Mouse (Mus musculus) C2C12 (cell line): Measurements from ENCODE around the gene Olfr201. TPM values are rescaled to one million over a fixed set of nuclear protein-coding genes. Genes with fewer than 3 reads are reported as not detected.
"Not testable (repeated sequence)": the region's sequence is repeated elsewhere in the genome, so short reads cannot be mapped to it uniquely, and the experiment has no call there.

ENCODE experiments used
- H3K27me3 ChIP-seq: one replicate; pipeline ENCODE4 v1.6.1; 2011; ENCODE audit not compliant: control insufficient read depth, insufficient read depth, insufficient read length
- H3K36me3 ChIP-seq: one replicate; pipeline ENCODE4 v1.6.1; 2011; ENCODE audit not compliant: control insufficient read depth, insufficient read depth
- H3K4me3 ChIP-seq: one replicate; pipeline ENCODE4 v1.5.1; 2011; ENCODE audit warnings: mild to moderate bottlenecking, control low read depth; ENCODE audit not compliant: poor library complexity, insufficient read depth, severe bottlenecking
- H3K79me2 ChIP-seq: one replicate; pipeline ENCODE4 v1.6.1; 2011; ENCODE audit not compliant: control insufficient read depth, insufficient read depth
- H3K79me3 ChIP-seq: one replicate; pipeline ENCODE4 v1.6.1; 2011; ENCODE audit warnings: low read depth, control low read depth
- H3ac ChIP-seq: one replicate; pipeline ENCODE3; 2011; ENCODE audit warnings: low read depth; ENCODE audit not compliant: control insufficient read depth, insufficient read length
- CEBPB ChIP-seq: IDR thresholded peaks from one replicate; pipeline ENCODE4 v1.6.1; 2011; ENCODE audit warnings: low read depth, mild to moderate bottlenecking, control low read depth, moderate library complexity
- CTCF ChIP-seq: IDR thresholded peaks from one replicate; pipeline ENCODE4 v1.5.1; 2011; ENCODE audit not compliant: control insufficient read depth, insufficient read depth, insufficient read length
- FOSL1 ChIP-seq: IDR thresholded peaks from one replicate; pipeline ENCODE4 v1.8.0; 2011; ENCODE audit warnings: mild to moderate bottlenecking, low read length; ENCODE audit not compliant: poor library complexity, insufficient read depth, severe bottlenecking
- MAX ChIP-seq: IDR thresholded peaks from one replicate; pipeline ENCODE4 v1.6.1; 2011; ENCODE audit warnings: mild to moderate bottlenecking, control low read depth
- MYOD1 ChIP-seq: IDR thresholded peaks from one replicate; pipeline ENCODE4 v1.6.1; 2011; ENCODE audit warnings: low read depth; ENCODE audit not compliant: control insufficient read depth, insufficient read length
- MYOG ChIP-seq: IDR thresholded peaks from one replicate; pipeline ENCODE4 v1.6.1; 2011; ENCODE audit not compliant: control insufficient read depth, insufficient read length; ENCODE audit errors: extremely low read depth
- USF1 ChIP-seq: IDR thresholded peaks from one replicate; pipeline ENCODE4 v1.6.1; 2011; ENCODE audit warnings: low read depth, mild to moderate bottlenecking, control low read depth, moderate library complexity
- long read RNA-seq, 2 experiments: library from polyadenylated mRNA; unstranded; transcript quantifications; one replicate each; pipeline ENCODE4 v2.0.0; 2019 to 2020
- polyA plus RNA-seq: library from polyadenylated mRNA; unstranded; fragments of >200 nt; fragmentation: generic; extraction: Trizol; gene quantifications from one replicate; pipeline ENCODE4 v1.2.1, GENCODE M21; 2012; ENCODE audit warnings: missing spikeins

Olfr201 gene
- polyA plus RNA-seq = not detected
- long read RNA-seq, experiment 1 = 0 reads
- long read RNA-seq, experiment 2 = 0 reads

DNA sequence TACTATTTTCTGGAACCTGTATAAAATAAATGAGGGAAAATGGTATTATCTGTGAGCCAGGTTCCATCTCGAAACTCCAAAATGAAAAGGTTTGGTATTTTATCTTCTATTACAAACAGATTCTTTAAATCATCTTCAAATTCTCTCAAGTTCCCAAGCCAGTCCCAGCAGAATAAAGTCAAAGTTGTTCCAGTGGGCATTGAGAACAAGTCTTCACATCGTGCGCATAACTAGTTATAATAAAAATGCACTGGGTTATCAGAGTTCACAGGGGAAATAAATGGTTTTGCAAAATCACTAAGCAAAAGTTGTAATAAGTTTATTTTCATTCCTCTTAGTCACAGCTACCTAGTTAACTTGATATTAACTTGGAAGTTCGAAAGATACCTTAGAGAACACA lies at the start of gene Olfr201:
Gene Olfr201 (minus strand): TSS at position 101 of the 400 bp plus-strand sequence.
- H3K79me2 ChIP-seq, H3K4me3 ChIP-seq, H3ac ChIP-seq, H3K27me3 ChIP-seq, H3K36me3 ChIP-seq, H3K79me3 ChIP-seq: not testable (repeated sequence)

DNA sequence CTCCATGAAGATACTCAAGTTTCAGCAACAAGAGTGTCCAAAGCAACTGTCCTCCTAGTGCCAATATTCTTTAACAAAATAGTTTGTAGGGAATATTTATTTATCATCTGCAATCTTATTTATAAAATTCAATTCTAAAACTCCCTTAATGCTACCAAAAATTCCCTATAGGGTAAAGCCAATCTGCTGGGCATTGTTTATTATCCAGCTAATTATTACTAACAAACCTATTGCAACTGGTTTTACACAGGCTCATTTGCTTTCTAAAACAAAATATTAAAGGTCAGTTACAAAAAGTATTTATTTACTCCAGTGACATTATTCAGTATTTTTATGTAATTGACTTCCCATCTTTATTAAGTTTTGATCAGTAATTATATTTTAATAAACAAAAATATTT lies 45.7 kb upstream of the Olfr201 start, which contains the start of gene Olfr204:
Gene Olfr204 (minus strand): TSS at position 101 of the 400 bp plus-strand sequence.
- Histone ChIP-seq H3K79me2 (no peaks in the 10 kb centered on the region), H3K27me3 (no peaks in the 10 kb centered on the region), H3K4me3 (no peak within 1 kb of the TSS), H3K36me3 (no peaks in the 10 kb centered on the region), H3K79me3 (no peaks in the 10 kb centered on the region), H3ac (no peak within 1 kb of the TSS)
- TF ChIP-seq USF1 (no peak), MYOD1 (no peak), CTCF (no peak), MYOG (no peak)

DNA sequence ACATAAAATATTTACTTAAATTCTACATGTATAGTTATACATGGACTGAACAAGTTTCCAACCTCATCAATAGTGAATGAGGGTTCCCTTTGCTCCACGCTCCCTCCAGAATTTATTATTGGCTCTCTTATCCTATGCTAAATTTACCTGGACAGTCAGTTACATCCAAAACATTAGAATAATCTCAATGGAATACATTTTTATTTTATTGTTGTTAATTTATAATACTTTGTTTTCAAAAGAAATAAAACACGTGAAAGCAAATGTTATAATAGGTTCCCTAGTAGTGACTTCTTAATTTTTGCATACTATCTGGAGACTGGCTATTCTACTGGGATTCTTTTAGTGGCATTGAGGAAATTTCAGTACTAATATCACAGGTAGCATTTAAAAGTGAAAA lies 26.1 kb upstream of the Olfr201 start, which contains the start of gene Olfr203:
Gene Olfr203 (plus strand): TSS at position 301 of the 400 bp plus-strand sequence.
- no peaks in the 10 kb centered on the region for H3K27me3 ChIP-seq
- no peak within 1 kb of the TSS for H3ac ChIP-seq
- H3K36me3 ChIP-seq = no peaks in the 10 kb centered on the region
- TF ChIP-seq CTCF = no peak
- no peak for TF ChIP-seq MYOG
- TF ChIP-seq CEBPB = no peak
- TF ChIP-seq USF1 = no peak
- no peak for TF ChIP-seq MYOD1
- no peak for TF ChIP-seq MAX
- no peak for TF ChIP-seq FOSL1
- H3K4me3 ChIP-seq = no peak within 1 kb of the TSS
- H3K79me3 ChIP-seq = no peaks in the 10 kb centered on the region
- no peaks in the 10 kb centered on the region for H3K79me2 ChIP-seq

DNA sequence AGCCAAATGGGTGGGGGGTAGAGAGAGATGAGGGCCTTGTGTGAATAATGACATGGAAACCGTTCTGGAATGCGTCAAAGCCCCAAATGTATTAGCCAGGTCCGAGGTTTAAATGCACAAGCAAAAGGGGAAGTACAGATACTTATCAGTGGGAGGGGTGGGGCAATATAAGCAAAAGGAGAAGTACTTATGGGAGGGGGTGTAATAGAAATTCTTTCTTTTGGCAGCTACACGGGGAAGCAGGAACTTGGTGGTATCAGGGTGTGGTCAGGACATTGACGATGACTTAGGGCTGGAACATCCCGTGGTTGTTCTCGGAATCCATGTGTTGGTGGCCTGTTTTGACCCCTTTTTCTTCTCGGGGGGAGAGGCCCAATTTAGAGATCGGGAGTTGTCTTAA lies 15.1 kb upstream of the Olfr201 start:
- not testable (repeated sequence) for H3K79me2 ChIP-seq, H3ac ChIP-seq, H3K4me3 ChIP-seq, H3K27me3 ChIP-seq, H3K36me3 ChIP-seq, H3K79me3 ChIP-seq

DNA sequence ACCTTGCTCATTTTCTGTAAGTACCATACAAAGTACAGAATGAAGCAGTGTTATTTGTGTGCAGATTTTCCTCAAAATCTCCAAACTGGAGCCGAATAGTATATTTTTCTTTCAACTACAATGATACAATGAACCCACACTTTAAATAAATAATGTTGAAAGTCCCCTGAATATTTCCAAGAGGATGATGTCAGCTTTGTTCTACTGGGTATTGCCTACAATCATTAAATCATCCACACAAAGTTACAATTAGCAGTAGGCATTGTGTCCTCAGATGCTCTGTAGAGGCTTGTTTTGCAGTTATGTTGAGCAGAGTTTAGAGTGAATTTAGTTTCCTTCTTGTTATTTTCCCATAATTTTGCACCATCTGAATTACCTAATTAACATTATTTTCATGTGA lies 14.3 kb upstream of the Olfr201 start, which contains the start of gene Olfr202:
Gene Olfr202 (minus strand): TSS at position 101 of the 400 bp plus-strand sequence.
- Histone ChIP-seq H3K79me2 (no peaks in the 10 kb centered on the region), H3K79me3 (no peaks in the 10 kb centered on the region), H3K4me3 (no peak within 1 kb of the TSS), H3ac (no peak within 1 kb of the TSS), H3K36me3 (no peaks in the 10 kb centered on the region), H3K27me3 (no peaks in the 10 kb centered on the region)
- TF ChIP-seq MYOD1 = no peak
- TF ChIP-seq MAX = no peak

DNA sequence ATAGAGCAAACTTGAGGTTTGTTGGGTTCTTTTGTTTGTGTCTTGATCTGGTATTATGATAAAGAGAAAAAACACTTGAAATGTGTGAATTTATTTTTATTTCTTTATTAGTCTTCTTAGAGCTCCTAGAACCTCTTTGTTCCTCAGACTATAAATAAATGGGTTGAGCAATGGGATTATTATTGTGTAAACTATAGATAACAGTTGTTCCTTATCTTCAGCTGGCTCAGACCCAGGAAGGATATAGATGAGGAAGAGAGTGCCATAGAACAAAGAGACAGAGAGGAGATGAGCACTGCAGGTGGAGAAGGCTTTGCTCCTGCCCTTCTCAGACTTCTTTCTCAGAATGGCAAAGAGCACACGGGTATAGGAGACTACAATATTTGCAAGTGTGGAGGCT lies 11.0 kb upstream of the Olfr201 start:
- Histone ChIP-seq H3ac (no peak overlapping the region), H3K79me3 (no peaks in the 10 kb centered on the region), H3K79me2 (no peaks in the 10 kb centered on the region), H3K27me3 (no peaks in the 10 kb centered on the region), H3K36me3 (no peaks in the 10 kb centered on the region), H3K4me3 (no peak overlapping the region)
- TF ChIP-seq USF1 = no peak
- no peak for TF ChIP-seq MAX
- TF ChIP-seq CEBPB = no peak
- TF ChIP-seq CTCF = no peak
- TF ChIP-seq MYOG = no peak

DNA sequence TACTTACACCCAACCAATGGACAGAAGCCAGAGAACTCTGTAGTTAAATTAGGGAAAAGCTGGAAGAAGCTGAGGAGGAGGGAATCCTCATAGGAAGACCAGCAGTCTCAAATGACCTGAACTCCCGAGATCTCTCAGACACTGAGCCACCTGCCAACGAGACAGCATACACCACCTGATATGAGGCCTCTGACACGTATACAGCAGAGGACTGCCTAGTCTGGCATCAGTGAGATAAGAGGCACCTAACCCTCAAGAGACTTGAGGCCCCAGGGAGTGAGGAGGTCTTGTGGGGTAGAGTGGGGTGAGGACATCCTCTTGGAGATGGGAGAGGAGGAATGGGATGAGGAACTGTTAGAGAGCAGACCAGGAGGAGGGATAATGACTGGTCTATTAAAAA lies 8.1 kb upstream of the Olfr201 start:
- Histone ChIP-seq H3K79me3 (no peaks in the 10 kb centered on the region), H3K4me3 (no peak overlapping the region), H3K27me3 (no peaks in the 10 kb centered on the region), H3K36me3 (no peaks in the 10 kb centered on the region), H3ac (no peak overlapping the region), H3K79me2 (no peaks in the 10 kb centered on the region)
- no peak for TF ChIP-seq MYOG
- no peak for TF ChIP-seq CTCF
- TF ChIP-seq MAX = no peak
- no peak for TF ChIP-seq CEBPB
- no peak for TF ChIP-seq MYOD1
- TF ChIP-seq FOSL1 = no peak
- no peak for TF ChIP-seq USF1

DNA sequence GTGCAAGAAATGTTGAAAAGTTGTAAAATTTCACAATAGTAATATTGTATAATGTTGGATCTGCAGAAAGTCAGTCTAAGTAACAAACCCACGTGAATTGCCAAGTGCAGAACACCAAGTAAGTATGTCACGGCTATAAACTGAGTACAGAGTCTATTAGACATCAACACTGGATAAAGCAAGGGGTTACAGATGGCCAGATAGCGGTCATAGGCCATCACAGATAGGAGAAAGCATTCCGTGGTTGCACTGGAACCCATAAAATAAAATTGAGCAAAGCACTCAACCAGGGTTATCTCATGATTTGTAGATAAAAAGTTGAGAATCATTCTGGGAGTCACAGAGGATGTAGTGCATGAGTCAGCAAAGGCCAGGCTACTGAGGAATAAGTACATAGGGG lies 3.3 kb downstream of the Olfr201 start:
- not testable (repeated sequence) for H3K4me3 ChIP-seq, H3K27me3 ChIP-seq, H3K79me3 ChIP-seq, H3ac ChIP-seq, H3K79me2 ChIP-seq, H3K36me3 ChIP-seq
